Mouse (Mus musculus): ENCODE results near the gene 6030468B19Rik.

6030468B19Rik gene

DNA sequence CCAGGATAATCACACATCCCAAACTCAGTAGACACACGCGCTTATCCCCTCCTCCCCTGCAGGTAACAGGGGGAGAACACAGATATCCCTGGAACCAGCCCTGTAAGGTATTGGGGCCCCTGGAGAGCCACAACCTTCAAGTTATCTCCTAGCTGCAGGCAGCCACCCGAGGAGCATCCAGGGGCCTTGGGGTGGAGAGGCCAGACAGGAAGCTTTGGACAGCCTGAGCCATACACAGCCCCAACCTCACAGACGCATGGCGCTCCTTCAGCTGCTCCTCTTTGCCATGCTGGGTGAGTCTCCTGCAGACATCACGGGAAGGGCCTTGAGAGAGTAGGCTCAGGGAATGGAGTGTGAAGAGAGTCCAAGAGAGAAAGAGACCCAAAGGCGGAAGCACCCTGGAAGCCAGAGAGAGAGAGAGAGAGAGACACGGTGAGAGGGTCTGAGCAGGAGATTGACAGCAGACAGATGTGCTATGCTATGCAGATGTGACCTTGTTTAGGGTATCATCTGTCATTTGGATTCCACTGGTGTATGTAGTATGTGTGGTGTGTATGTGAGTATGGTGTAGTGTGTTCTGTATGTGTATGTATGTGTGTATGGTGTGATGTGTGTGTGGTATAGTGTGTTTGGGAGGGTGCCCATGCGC lies at the start of gene 6030468B19Rik:
6030468B19Rik (plus strand) TSS at position 150 of the 649 bp plus-strand sequence.
- peak; percentile 93 for DNase-seq

DNA sequence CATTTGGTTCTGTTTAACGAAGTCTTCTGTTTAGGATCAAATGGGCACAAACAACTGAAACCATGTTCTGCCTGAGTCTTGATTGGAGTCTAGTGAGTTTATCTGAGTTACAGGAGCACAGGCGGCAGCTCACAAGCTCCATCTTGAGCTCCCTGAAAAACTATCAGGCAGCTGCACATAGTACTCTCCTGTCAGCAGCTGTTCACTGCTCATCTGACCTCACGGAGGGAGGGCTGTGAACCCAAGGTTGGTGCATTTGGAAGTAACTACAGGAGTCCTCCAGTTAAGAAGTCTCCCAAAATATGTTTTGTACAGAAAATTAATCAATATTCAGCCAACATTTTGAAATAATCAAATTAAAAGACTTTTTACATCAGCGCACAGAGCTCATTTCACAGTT lies 48.8 kb upstream of the 6030468B19Rik start:
- DNase-seq = no peak

DNA sequence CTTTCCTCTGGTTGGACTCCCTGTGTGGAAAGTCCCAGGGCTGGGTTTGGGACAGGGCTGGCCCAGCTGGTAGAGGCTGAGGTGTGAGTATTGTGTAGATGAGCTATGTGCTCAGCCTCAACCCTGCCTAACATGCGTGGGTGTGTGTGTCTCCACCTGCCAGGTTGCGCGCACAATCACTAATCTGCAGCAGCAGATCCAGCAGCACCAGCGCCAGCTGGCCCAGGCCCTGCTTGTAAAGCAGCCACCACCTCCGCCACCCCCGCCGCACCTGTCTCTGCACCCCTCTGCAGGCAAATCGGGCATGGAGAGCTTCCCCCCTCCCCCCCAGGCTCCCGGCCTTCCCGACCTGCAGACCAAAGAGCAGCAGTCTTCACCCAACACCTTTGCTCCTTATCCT lies 48.0 kb upstream of the 6030468B19Rik start:
- DNase-seq = no peak

DNA sequence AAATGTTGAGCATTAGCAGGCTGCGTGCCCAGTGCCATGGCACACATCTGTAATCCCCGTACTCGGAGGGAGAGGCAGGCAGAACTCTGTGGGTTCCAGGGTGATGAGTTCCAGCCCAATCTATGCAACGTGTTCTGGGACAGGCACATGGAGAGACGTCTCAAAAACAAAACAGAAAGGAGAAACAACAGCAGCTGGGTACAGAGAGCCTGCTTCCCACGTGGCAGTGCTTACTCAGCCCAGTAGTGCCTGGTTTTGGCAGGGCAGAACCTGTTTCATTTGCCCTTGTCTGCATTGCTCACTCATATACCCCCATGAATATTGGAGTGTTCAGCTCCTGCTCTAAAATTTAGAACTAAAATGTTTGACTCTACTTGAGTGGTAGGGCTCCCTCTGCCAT lies 45.9 kb upstream of the 6030468B19Rik start:
- DNase-seq = no peak

DNA sequence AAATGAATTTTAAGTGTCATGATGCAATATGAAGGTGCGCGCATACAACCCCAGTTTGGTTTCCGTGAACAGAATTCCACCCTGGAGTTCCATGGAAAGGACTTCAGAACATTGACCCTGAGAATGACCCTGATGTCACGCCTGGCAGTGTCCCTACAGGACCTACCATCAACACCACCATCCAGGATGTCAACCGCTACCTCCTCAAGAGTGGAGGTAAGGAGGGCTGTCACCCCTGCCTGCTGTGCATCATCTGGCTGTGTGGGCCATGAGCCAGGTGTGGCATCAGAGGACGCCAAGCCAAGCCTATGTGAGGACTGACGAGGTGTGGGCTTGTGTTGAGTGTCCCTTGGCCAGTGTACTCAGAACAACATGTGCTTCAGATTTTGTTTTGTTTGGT lies 41.6 kb upstream of the 6030468B19Rik start:
- DNase-seq = no peak

DNA sequence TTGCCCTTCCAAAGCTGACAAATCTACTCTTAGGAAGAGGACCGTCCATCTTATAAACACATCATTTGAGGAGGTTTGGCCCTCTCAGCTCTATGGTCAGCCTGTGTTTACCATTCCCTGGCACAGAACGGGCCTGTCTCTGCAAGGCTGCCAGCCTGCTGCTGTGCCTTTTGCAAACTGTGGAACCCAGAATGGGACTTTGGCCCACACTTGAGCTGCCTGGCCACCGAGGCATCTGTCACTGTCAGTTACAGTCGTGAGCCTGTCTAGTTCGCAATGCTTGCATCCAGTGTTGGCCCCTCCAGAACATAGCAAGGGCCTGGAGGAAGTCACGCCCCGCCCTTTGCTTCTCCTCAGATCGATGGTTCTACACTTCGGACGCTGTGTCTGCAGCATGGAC lies 38.2 kb upstream of the 6030468B19Rik start:
- DNase-seq = no peak

DNA sequence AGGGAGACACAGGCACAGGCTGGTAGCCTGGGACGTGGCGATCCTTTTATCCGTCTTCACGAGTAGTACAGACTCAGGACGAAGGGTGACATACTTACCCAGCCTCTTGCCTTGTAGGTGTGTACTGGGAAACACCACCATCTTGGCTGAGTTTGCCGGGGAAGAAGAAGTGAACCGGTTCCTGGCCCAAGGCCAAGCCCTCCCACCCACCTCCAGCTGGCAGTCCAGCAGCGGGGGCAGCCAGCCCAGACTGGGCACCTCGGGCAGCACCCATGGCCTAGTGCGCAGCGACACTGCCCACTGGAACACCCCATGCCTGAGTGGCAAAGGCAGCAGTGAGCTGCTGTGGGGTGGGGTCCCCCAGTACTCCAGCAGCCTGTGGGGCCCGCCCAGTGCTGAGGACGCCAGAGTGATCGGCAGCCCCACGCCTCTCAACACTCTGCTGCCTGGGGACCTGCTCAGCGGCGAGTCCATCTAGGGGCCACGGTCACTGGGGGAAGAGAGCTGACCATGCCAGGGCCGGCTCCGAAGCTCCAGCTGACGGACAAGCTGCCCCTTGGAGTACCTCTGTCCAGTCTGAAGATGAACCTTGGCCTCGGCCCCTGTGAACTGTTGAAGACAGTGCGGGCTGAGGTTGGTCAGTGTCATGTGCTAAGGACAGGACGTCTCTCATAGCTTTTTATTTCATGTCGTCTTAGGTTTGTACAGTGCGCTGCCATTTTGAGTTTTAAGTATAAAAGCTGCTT lies 36.9 kb upstream of the 6030468B19Rik start:
- no peak for DNase-seq

DNA sequence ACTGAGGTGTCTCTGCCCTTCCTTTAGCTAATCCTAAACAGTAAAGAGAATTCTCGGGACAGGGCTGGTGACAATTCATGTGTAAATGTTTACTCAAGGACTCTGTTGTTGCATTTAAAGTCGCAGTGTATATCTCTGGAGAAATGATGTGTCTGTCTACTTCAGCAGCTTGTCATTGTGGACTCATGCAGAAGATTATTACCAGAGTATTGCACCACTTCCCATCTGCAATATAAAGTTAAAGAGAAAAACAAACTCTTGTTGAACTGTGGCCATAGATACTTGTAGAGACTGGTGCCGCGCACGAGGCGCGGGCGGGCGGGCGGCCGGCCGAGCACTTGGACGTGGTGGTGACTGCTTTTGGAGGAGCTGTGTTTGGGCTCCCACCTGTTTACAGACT lies 35.7 kb upstream of the 6030468B19Rik start:
- no peak for DNase-seq

DNA sequence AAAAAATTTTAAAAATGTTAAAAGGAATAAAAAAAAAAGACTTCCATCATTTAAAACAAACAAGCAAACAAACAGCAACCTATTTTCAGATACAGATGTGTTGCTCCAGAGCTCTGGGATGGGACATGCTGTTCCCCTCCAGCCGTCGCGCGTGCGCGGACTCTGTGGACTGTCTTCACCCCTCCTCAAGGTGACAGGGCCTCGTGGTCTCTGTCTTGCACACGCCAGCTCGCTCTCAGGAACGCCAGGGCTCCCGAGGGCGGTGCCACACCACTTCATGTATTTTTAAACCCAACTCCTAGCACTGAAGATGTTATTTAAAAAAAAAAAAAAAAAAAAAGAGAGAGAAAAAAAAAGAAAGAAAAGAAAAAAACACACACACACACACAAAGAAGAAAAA lies 35.2 kb upstream of the 6030468B19Rik start:
- no peak for DNase-seq

DNA sequence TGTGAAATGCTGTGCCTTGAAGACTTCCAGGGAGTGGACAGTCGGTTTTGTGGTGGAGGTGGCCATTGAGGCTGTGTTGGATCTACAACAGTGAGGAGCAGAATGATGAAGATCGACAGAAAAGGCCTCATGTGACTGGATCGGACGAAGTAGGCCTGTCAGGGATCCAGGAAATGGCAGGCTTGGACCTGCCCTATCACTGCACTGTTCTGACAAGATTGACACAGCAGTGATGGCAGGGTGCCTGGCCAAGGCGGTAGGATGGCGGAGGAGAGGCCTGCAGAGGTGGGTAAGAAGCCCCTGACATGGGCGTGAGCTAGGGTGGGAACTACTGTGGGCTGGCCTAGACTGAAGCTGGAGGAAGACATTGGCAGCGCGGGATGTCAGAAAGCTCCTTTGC lies 33.1 kb upstream of the 6030468B19Rik start:
- no peak for DNase-seq

DNA sequence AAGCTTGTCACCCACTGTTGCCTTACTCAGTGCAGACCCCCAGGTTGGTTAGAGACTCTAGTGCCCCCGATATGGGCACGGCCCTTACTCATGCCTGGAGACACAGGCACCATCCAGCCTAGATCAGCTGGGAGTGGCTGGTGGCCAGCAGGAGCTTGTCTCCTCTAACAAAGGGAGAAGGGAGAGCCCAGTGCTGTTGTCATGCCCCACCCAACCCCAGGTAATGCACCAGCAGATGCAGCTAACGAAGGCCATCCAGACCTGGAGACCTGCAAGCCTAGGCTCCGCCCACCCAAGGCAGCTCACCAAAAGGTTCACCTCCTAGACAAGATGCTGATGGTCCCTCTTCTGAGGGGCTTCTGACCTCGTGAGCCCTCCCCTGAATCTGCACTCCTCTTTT lies 32.1 kb upstream of the 6030468B19Rik start:
- no peak for DNase-seq

DNA sequence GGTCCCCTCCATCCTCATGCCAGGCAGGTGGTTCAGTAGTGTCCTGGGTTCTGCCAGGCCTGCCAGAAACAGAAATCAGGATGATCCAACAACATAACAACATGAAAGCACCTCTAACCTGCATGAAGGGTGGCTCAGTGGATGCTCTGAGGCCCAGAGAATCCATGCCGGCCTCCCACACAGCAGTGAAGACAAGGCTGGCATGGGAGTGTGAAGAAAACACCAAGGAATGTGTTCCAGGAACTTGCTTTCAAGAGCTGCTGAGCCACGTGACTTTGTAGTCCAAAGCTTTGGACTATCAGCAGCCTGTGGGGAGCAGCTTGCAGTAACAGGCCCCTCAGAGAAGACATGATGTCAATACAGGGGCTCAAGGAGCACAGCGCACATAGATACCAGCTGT lies 31.2 kb upstream of the 6030468B19Rik start:
- DNase-seq = no peak

DNA sequence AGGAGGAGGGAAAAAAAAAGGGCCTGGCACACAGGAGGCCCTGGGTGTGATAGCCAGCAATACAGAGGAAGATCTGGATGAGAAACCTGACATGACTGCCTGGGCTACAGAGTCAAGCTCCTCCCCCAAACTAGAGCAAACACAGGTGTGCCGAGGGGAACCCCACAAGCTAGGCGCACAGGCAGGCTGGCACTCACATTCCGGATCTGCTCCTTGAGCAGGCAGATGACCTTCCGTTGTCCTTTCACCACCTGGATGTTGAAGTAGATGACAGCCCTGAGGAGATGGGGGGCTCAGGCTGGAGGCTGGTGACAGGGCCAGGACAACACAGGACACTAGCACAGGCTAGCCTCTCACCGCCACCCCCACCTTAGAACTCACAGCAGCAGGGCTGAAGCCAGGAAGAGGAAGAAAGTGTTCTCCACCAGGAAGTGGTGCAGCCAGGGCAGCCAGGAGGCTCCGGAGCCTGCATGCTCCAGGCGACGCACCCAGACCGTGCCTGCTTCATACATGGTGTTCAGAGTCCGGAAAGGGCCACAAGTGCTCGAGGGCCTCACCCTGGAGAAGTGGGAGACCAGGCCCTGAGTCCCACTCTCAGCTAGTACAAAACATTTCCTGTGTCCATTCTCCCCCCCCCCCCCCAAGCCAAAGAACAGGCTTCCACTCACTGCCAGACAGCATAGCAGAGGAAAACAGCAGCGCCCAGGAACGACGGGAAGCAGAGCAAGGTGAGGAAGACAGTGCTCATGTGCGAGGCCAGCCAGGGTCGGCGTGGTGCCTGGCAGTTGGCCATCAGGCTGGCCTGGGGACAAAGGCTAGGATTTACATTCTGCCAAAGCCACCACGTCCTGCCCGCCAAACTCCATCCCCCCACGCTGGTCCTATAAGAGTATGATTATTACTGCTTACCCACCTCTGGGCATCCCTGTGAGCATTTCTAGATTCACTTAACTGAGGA lies 28.5 kb upstream of the 6030468B19Rik start:
- no peak for DNase-seq

DNA sequence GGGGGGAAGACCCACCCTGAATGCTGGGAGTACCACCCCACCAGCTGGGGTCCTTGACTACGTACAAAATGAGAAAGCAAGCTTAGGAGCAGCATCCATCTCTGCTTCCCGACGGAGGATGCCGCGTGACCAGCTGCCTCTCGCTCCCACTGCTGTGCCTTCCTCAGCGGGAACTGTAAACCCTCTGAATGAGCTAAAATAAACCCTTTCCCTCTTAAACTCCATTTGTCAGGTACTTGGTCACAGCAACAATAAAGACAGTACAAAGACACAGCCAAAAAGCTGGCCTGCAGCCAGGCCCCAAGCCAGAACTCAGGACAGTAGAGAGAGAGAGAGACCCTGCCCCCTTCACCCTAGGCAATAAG lies 27.8 kb upstream of the 6030468B19Rik start:
- no peak for DNase-seq

DNA sequence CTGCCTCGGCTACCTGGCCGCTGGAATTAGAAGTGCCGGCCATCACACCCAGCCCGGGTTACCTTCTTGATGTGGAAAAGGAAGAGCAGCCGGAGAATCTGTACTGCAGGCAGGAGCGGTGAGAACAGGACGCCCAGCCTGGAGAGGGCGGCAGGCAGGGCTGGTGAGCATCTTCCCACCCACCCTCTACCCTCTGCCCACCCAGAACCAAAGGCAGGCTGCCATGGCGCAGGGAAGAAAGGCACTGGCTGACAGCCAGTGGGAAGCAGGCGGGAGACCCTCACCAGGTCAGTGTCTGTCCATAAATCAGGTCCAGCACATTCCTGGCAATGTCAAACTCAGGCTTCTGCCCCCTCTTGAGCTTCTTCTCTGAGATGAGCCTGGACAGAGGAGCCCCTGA lies 27.1 kb upstream of the 6030468B19Rik start:
- DNase-seq = no peak

DNA sequence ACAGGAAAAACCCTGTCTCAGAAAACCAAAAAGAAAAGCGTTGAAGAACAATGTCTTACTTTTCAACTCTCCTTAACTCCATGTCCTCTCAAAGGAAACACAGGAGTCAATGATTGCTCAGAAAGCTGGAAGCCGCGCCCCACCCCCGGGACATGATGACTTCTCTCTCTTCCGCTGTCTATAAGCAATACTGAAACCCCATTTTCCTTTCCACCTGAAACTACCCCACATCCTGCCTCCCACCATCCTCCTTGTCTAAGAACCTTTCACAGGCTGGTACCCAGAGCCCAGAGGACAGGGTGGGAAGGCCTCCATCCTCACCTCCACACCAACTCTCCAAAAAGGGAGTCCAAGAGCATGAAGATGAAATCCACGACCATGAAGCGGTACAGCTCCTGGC lies 25.1 kb upstream of the 6030468B19Rik start:
- no peak for DNase-seq

DNA sequence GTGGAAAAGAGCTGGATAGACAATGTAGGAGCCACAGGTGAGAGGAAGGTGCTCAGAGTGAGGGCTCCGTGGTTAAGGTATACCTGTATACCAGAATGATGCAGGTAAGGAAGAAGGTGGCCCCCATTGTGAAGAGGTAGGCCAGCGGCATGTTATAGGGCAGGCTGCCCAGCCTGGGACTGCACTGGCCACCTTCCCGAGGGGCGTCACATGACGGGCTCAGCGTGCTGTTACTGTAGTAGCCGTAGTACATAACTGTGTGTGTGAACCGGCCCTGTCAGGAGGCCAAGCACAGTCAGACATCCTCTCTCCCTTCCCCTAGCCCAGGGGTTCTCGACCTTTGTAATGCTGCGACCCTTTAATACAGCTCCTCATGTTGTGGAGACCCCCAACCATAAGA lies 22.5 kb upstream of the 6030468B19Rik start:
- no peak for DNase-seq

DNA sequence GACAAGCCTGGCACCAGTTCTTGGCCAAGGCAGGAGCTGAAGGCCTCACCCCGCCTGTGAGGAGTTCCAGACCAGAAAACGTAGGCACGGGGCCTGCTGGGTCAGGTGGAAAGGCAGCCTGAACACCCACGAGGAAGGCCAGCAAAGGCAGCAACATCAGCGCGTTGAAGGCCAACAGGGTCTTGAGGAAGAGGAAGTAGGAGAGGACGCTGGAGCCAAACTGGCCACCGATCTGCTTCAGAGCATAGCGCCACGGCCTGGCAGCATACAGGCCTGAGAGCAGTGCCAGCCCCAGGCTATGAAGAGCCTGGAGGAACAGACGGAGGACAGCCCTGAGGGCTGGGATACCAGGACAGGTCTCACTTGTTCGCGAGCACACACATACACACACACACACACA lies 21.9 kb upstream of the 6030468B19Rik start:
- no peak for DNase-seq

DNA sequence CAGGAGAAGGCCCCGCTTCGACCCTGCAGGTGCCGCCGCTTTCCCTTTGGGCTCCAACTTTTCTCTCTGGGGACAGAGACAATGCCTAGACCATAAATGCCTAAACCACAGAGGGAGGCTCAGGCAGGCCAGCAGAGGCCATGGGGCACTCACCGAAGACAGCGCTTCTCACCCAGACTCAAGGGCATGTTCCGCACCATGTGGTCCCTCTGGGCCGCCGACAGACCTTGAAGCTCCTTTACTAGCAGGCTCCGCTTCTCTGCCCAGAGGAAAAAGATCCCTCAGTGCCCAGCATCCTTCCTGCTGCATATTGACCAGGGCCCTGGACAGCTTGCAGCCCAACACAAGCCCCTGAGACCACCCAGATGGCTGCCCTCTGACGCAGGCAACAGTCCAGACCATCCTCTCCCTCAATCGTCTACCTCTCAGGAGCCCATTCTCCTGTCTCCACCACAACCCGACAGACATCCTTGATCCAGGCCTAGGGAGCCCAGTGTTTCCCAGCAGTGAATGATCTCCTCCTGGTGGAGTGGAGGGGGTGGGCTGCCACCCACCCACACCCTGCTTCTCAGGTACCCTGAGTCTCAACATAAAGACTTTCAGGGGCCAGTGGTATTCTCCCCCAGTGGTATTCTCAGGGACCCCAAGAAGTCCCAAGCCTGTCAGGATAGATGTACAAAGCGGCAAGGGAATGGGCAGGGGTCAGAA lies 21.2 kb upstream of the 6030468B19Rik start:
- DNase-seq = no peak

DNA sequence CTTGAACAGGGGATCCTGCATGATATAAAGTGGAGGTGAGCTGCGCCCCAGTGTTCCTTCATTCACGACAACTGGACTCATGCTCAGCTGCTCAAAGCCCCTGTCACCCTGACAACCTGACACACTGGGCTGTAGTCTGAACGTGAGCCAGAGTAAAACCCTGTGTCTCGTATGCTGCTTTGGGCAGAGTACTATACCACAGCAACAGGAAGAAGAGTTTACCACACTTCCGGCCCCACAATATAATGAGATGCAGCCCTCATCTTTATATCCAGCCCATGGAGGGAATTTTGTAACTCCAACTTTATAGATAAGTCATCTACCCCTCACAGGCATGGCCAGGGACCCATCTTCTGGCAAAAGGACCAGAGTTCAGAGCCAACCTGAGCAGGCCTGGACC lies 20.3 kb upstream of the 6030468B19Rik start:
- DNase-seq = no peak

DNA sequence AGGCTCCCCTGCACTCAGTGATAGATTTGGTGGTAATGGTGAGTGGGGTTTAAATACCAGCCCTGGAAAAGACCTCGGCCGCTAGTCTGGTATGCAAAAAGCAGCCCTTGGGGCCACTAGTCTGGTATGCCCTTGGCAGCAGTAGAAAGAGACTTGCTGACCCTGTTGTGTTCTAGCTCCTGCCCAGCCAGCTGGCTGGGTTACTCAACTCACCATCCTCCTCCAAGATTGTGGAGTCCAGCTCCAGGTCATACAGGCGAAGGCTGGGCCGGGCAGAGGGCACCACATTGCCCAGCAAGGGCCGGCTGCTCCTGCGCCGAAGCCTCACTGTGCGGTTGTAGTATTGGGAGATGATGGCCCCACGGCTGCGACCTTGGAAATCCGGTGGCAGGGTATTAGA lies 19.4 kb upstream of the 6030468B19Rik start:
- no peak for DNase-seq

DNA sequence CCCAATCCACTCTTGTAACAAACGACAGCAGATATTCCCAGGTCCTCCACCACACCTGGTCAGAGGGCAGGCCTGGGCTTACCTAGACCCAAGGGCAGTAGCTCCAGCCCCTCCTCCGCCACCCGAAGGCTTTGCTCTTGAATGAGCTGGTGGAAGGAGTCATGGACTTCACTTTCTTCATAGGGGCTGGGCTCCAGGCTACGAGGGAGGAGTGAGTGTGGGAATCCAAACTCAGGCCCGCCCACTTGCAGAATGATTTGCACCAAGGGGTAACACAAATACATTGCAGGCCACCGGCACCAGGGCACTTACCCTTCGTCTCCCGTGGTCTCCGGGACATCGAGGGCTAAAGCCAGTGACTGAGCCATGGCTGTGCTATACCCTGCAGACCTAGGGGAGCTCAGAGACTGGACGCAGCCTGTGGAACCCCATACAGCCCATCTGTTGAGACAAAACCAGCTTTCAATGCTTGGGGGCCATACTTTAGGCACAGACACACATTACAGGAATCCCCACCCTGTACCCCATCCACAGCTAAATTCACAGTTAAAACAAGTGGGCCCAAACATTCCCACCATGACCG lies 18.5 kb upstream of the 6030468B19Rik start:
- DNase-seq = peak; percentile 78
